Mouse (Mus musculus) midbrain, postnatal 0 days (tissue): ENCODE data around the gene Ptpn9. TPM values are rescaled to one million over a fixed set of nuclear protein-coding genes. Genes with fewer than 3 reads are reported as not detected.
A peak's percentile ranks its signal among the peaks of the same experiment; 100 is the strongest.

Source experiments
- ATAC-seq: fragments of 200-750 bp; cut with Nextera tagmentation; 2 replicates; pipeline ENCODE4 v1.8.0; 2017; ENCODE audit warnings: moderate number of reproducible peaks, mild to moderate bottlenecking, moderate TSS enrichment, moderate library complexity; ENCODE audit not compliant: low FRiP score
- DNase-seq: peaks from one replicate; pipeline ENCODE4 v3.0.0-alpha.2; 2015; ENCODE audit warnings: low spot score
- H3K27ac ChIP-seq: fragments of 300-500 bp; sonication (generic); 2 replicates; pipeline ENCODE4 v1.5.1; 2014; ENCODE audit warnings: low read depth, mild to moderate bottlenecking, low read length, mixed read lengths
- H3K27me3 ChIP-seq: fragments of 300-500 bp; sonication (generic); 2 replicates; pipeline ENCODE4 v1.6.1; 2014; ENCODE audit warnings: low read length, control low read depth, mixed read lengths; ENCODE audit not compliant: insufficient read depth
- H3K36me3 ChIP-seq: fragments of 300-500 bp; sonication (generic); 2 replicates; pipeline ENCODE4 v1.6.1; 2014; ENCODE audit warnings: low read length, control low read depth, mixed read lengths; ENCODE audit not compliant: insufficient read depth
- H3K4me1 ChIP-seq: fragments of 300-500 bp; sonication (generic); 2 replicates; pipeline ENCODE4 v1.6.1; 2014; ENCODE audit warnings: mild to moderate bottlenecking, control low read depth, antibody characterized with exemption, low read length, mixed read lengths; ENCODE audit not compliant: insufficient read depth
- H3K4me2 ChIP-seq: fragments of 300-500 bp; sonication (generic); 2 replicates; pipeline ENCODE4 v1.6.1; 2014; ENCODE audit warnings: low read depth, mild to moderate bottlenecking, low read length, mixed read lengths; ENCODE audit not compliant: poor library complexity, severe bottlenecking
- H3K4me3 ChIP-seq: fragments of 300-500 bp; sonication (generic); 2 replicates; pipeline ENCODE4 v1.5.1; 2014; ENCODE audit warnings: low read depth, mild to moderate bottlenecking, low read length, moderate library complexity
- H3K9ac ChIP-seq: fragments of 300-500 bp; sonication (generic); replicated peaks from 2 replicates; pipeline ENCODE4 v1.6.1; 2014; ENCODE audit warnings: mild to moderate bottlenecking, low read length, moderate library complexity, mixed read lengths; ENCODE audit not compliant: poor library complexity, severe bottlenecking
- H3K9me3 ChIP-seq: fragments of 300-500 bp; sonication (generic); 2 replicates; pipeline ENCODE4 v1.6.1; 2016; ENCODE audit warnings: low read length, control low read depth
- CTCF ChIP-seq: IDR thresholded peaks from 2 replicates; pipeline ENCODE4 v1.5.1; 2016; ENCODE audit warnings: antibody characterized with exemption, mild to moderate bottlenecking
- WGBS: fragments of 180-500 bp; shearing (Covaris S2); extraction: QIAGEN DNeasy Blood & Tissue Kit; methylation state at CpG from one replicate; pipeline ENCODE4 v1.1.7; 2014; 5-methylcytosine and 5-hydroxymethylcytosine counted together
- polyA plus RNA-seq: library from polyadenylated mRNA; unstranded; fragments of >200 nt; fragmentation: Nextera tagmentation; extraction: Ambion mirVana; gene quantifications from 2 replicates; pipeline ENCODE4 v1.2.1, GENCODE M21; 2015
- total RNA-seq: library from RNA; depleted of rRNA; stranded (reverse); fragments of >200 nt; gene quantifications from 2 replicates; pipeline ENCODE4 v1.2.3, GENCODE M21; 2014; rRNA removed

Ptpn9 gene
- total and polyA plus RNA-seq, 2 experiments from 2014 or later: 21.5 to 44.4 TPM

GRCm38 (mm10) chr9:57074822-57075603 lies 80.3 kb downstream of the Ptpn9 start:
- H3K27ac ChIP-seq: peak overlapping the region; percentile 68
- WGBS: 5% methylated on average over 17 of the region's 17 CpGs

DNA sequence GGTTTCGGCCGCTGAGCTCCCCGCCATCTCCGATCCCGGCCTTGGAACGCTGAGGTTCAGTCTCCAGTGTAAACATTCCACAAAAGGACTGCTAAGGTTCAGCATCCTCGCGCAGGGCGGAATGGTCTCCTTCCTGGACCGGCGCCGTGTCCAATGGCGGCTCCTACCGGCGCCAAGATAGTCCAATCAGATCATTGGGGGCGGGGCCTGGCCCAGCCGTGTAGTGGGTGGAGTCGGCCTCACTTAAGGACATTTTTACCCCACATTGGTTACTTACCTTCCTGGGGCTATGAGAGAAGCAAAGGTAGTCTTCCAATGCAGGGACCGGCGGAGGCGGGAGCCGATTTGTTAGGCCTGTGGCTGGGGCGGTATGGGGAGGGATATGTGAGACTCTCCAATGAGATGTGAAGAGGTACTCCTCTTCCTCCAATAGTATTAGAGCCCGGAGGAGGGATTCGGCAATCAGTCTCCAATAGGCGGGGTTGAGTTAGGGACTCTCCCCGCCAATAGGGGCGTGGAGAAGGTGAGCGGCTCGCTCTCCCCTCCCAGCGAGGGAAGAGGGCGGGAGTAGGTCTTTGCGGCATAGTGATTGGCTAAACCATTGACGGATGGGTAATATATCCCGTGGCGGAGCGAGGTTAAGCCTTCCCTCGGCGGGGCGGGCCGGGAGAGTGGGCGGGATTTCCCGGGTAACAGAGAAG lies 81.1 kb downstream of the Ptpn9 start:
- H3K9ac ChIP-seq: peak overlapping the region; percentile 77
- H3K9me3 ChIP-seq: no peaks in the 10 kb centered on the region
- H3K36me3 ChIP-seq: no peaks in the 10 kb centered on the region
- peak; percentile 37; the same call in 1 of the 2 replicates for TF ChIP-seq CTCF
- no peaks in the 10 kb centered on the region for H3K27me3 ChIP-seq
- H3K4me2 ChIP-seq: peak overlapping the region; percentile 86
- H3K27ac ChIP-seq: peak overlapping the region; percentile 97
- ATAC-seq (peak; percentile 91), DNase-seq (peak; percentile 100)
- peaks cover 15% of the 10 kb centered on the region; the same call in 1 of the 2 replicates for H3K4me1 ChIP-seq
- H3K4me3 ChIP-seq: peak overlapping the region; percentile 96
- under 1% methylated on average over 43 of the region's 43 CpGs for WGBS

More at GRCm38 (mm10) chr9:57074822-57075603, 80.3 kb downstream of the Ptpn9 start:
- DNase-seq (peak; percentile 71), ATAC-seq (no peak)
- Histone ChIP-seq H3K36me3 (no peaks in the 10 kb centered on the region), H3K4me2 (peak overlapping the region; percentile 86), H3K27me3 (no peaks in the 10 kb centered on the region), H3K9me3 (no peaks in the 10 kb centered on the region), H3K4me1 (peaks cover 15% of the 10 kb centered on the region; the same call in 1 of the 2 replicates), H3K4me3 (peak overlapping the region; percentile 96), H3K9ac (peak overlapping the region; percentile 42; the same call in 1 of the 2 replicates)
- no peak for TF ChIP-seq CTCF

- peak; percentile 28 for ATAC-seq
- peaks cover 15% of the 10 kb centered on the region; the same call in 1 of the 2 replicates for H3K4me1 ChIP-seq
- TF ChIP-seq CTCF: no peak
- WGBS: under 1% methylated on average over 43 of the region's 72 CpGs
- peak overlapping the region; percentile 96 for H3K4me3 ChIP-seq
- H3K27ac ChIP-seq: peak overlapping the region; percentile 97
- peak overlapping the region; percentile 83 for H3K4me2 ChIP-seq
- peak overlapping the region; percentile 77 for H3K9ac ChIP-seq
- no peaks in the 10 kb centered on the region for H3K27me3 ChIP-seq
- no peaks in the 10 kb centered on the region for H3K36me3 ChIP-seq
- DNase-seq: peak; percentile 89
- no peaks in the 10 kb centered on the region for H3K9me3 ChIP-seq
These were observed 82.3 kb downstream of the Ptpn9 start for GRCm38 (mm10) chr9:57076701-57077660.

DNA sequence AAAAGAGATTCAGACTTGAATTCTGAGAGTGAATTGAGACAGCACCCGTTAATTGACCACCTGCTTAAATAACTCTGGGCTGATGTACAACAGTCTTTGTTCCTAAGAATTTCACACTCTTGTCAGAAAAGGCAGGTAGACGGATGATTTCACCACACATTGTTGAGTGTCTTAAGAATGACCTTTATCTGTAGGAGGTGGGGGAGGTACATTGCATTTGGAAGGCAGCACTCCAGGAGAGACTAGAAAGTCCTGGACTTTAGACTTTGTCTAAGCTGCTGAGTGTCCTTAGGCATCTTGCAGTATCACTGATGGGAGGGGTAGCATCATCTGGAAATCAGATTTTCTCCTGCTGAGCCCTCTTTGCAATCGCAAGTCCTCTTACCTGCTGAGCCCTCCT lies 87.5 kb downstream of the Ptpn9 start:
- Histone ChIP-seq H3K4me3 (no peak overlapping the region), H3K9me3 (no peaks in the 10 kb centered on the region), H3K36me3 (peaks cover 6% of the 10 kb centered on the region), H3K9ac (no peak overlapping the region), H3K27ac (no peak overlapping the region), H3K27me3 (no peaks in the 10 kb centered on the region), H3K4me2 (no peak overlapping the region), H3K4me1 (no peaks in the 10 kb centered on the region)
- ATAC-seq (no peak), DNase-seq (no peak)
- WGBS: 77% methylated on average over 3 of the region's 3 CpGs
- no peak for TF ChIP-seq CTCF

Other genes starting within 250 kb of the Ptpn9 start
- gene Lingo1, start 198.5 kb upstream of the Ptpn9 start, total RNA-seq: 145 and 192 TPM in 2 replicates
- 110 and 114 TPM in 2 replicates for gene Lingo1, start 198.5 kb upstream of the Ptpn9 start, polyA plus RNA-seq
- gene Odf3l1, start 130.2 kb upstream of the Ptpn9 start, total RNA-seq: 0.28 TPM in 1 of 2 replicates, not detected in the other
- gene Odf3l1, start 130.2 kb upstream of the Ptpn9 start, polyA plus RNA-seq: 0.25 TPM in 1 of 2 replicates, not detected in the other
- gene Cspg4, start 129.9 kb upstream of the Ptpn9 start, total RNA-seq: 31.6 and 37.3 TPM in 2 replicates
- gene Cspg4, start 129.9 kb upstream of the Ptpn9 start, polyA plus RNA-seq: 7.5 and 8.7 TPM in 2 replicates
- gene Snx33, start 66.6 kb upstream of the Ptpn9 start, total RNA-seq: 5.7 and 7.3 TPM in 2 replicates
- gene Snx33, start 66.6 kb upstream of the Ptpn9 start, polyA plus RNA-seq: 1.6 and 1.7 TPM in 2 replicates
- 131 and 133 TPM in 2 replicates for gene Imp3, start 57.4 kb upstream of the Ptpn9 start, total RNA-seq
- gene Imp3, start 57.4 kb upstream of the Ptpn9 start, polyA plus RNA-seq: 77.2 and 80.3 TPM in 2 replicates
- 12.7 and 16.9 TPM in 2 replicates for gene Snupn, start 44.0 kb upstream of the Ptpn9 start, total RNA-seq
- 20.5 and 21.6 TPM in 2 replicates for gene Snupn, start 44.0 kb upstream of the Ptpn9 start, polyA plus RNA-seq
- gene Sin3a, start 77.1 kb downstream of the Ptpn9 start, total RNA-seq: 46.7 and 85.7 TPM in 2 replicates
- 13.4 and 14.6 TPM in 2 replicates for gene Sin3a, start 77.1 kb downstream of the Ptpn9 start, polyA plus RNA-seq
- gene Man2c1, start 135.8 kb downstream of the Ptpn9 start, total RNA-seq: 161 and 186 TPM in 2 replicates
- 69.9 and 79.3 TPM in 2 replicates for gene Man2c1, start 135.8 kb downstream of the Ptpn9 start, polyA plus RNA-seq
- gene Neil1, start 153.4 kb downstream of the Ptpn9 start, total RNA-seq: 6.1 and 7.8 TPM in 2 replicates
- gene Neil1, start 153.4 kb downstream of the Ptpn9 start, polyA plus RNA-seq: 6.2 TPM in 2 replicates
- gene Commd4, start 163.4 kb downstream of the Ptpn9 start, total RNA-seq: 56.9 and 72.8 TPM in 2 replicates
- 184 and 201 TPM in 2 replicates for gene Commd4, start 163.4 kb downstream of the Ptpn9 start, polyA plus RNA-seq
- gene Trcg1, start 241.6 kb downstream of the Ptpn9 start, total RNA-seq: not detected in 2 replicates
- gene Trcg1, start 241.6 kb downstream of the Ptpn9 start, polyA plus RNA-seq: not detected in 2 replicates